In the genomic region with DNA sequence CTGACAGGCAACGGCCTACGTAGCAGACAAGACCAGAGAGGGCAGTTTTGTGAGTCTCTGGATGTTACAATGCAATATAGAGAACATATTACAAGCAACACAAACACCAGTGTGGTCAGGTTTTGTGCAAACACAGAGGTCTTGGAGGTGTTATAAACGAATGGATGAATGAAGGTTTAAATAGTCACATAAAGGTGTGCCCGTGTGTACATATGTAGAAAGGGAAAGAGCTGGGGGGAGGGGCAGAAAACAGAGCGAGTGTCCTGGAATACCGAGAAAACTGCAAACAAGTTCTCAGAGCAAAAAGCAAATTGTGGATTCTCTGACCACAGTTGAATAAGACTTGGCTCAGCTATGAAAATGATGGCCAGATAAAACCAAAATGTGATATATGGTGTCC, we compare ENCODE assay signal across 20 mouse cellular contexts.
"Had no signal": no experiment of that assay in that cellular context is flagged by ENCODE, and none has a peak within 500 bp of the region (broad histone marks: within the 10 kb centered on the region; RNA-seq: fewer than 3 reads in every experiment).

No protein-coding gene starts in this region.

- H3K27ac ChIP-seq: liver, embryonic 12.5 days; liver, embryonic 14.5 days; midbrain, embryonic 10.5 days; midbrain, embryonic 12.5 days; neural tube, embryonic 13.5 days; neural tube, embryonic 15.5 days had no signal

- ATAC-seq: liver, embryonic 12.5 days; midbrain, embryonic 16.5 days had no signal

- H3K9me3 ChIP-seq: liver, embryonic 12.5 days; midbrain, embryonic 10.5 days; midbrain, embryonic 12.5 days; neural tube, embryonic 13.5 days; neural tube, embryonic 15.5 days had no signal

- H3K4me2 ChIP-seq: liver, embryonic 12.5 days; lung, embryonic 14.5 days; midbrain, embryonic 12.5 days; neural tube, embryonic 13.5 days; neural tube, embryonic 15.5 days had no signal

- H3K36me3 ChIP-seq: liver, embryonic 12.5 days; midbrain, embryonic 10.5 days; midbrain, embryonic 12.5 days; neural tube, embryonic 13.5 days; neural tube, embryonic 15.5 days had no signal

- H3K4me3 ChIP-seq: liver, embryonic 12.5 days; midbrain, embryonic 10.5 days; midbrain, embryonic 12.5 days; myocyte; neural tube, embryonic 13.5 days; neural tube, embryonic 15.5 days had no signal

- H3K9ac ChIP-seq: liver, embryonic 12.5 days; liver, embryonic 14.5 days; lung, embryonic 14.5 days; midbrain, embryonic 12.5 days; neural tube, embryonic 13.5 days; neural tube, embryonic 15.5 days had no signal

- H3K4me1 ChIP-seq: liver, embryonic 12.5 days; midbrain, embryonic 10.5 days; midbrain, embryonic 12.5 days; neural tube, embryonic 13.5 days; neural tube, embryonic 15.5 days had no signal

- H3K27me3 ChIP-seq: midbrain, embryonic 12.5 days; neural tube, embryonic 13.5 days; neural tube, embryonic 15.5 days had no signal

- DNase-seq: lung, embryonic 14.5 days; lung, postnatal 14 days; lung, postnatal 4 days; midbrain, embryonic 14.5 days; retina, postnatal 1 day; right cerebral cortex, adult 18-20 months; right cerebral cortex, postnatal 25 days; right cerebral cortex, postnatal 4 days; spleen, adult 18-20 months; thymus, adult 2 months; thymus, postnatal 25 days; thymus, postnatal 4 days had no signal
